Mouse (Mus musculus) layer of hippocampus, postnatal 36 days (tissue): Measurements from ENCODE around the gene Plekhg1. TPM values are rescaled to one million over a fixed set of nuclear protein-coding genes. Genes with fewer than 3 reads are reported as not detected.

Experiments used
- DNase-seq, 2 experiments: peaks; one replicate each; pipeline ENCODE4 v3.0.0; 2022
- total RNA-seq, 2 experiments: library from RNA; stranded (reverse); gene quantifications; 2 replicates each; pipeline ENCODE4 v1.2.3; 2021

Gene Plekhg1
- total RNA-seq, 2 experiments from 2014 or later = 17.7 to 20.2 TPM

GRCm38 (mm10) chr10:3891381-3892263 lies 151.5 kb downstream of the Plekhg1 start:
- DNase-seq = no peak

GRCm38 (mm10) chr10:3892368-3892767 lies 152.2 kb downstream of the Plekhg1 start:
- DNase-seq = no peak

DNA sequence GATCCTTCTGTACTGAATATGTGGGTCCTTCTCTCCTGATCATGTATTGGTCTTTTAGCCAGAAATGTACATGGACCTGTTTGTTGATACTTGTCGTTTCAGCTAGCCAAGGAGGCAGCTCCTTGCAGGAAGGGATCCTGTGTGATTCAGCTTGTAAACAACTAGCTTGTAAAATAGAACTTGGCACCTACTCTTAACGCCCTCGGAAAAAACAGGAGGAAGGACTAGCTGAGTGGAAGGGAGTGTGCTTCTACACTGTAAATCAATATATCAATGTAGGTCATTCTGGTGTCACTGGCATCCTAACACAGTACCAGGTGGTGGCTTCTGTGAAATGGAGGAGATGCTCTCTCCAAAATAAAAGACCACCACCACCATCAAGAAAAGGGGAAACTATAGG lies 157.9 kb downstream of the Plekhg1 start:
- DNase-seq = no peak

- no peak for DNase-seq
These were observed 160.3 kb downstream of the Plekhg1 start for GRCm38 (mm10) chr10:3900416-3900956.

- DNase-seq = no peak
These were observed 165.6 kb downstream of the Plekhg1 start for GRCm38 (mm10) chr10:3905747-3906146.

GRCm38 (mm10) chr10:3914104-3914503 lies 173.9 kb downstream of the Plekhg1 start:
- no peak for DNase-seq

DNA sequence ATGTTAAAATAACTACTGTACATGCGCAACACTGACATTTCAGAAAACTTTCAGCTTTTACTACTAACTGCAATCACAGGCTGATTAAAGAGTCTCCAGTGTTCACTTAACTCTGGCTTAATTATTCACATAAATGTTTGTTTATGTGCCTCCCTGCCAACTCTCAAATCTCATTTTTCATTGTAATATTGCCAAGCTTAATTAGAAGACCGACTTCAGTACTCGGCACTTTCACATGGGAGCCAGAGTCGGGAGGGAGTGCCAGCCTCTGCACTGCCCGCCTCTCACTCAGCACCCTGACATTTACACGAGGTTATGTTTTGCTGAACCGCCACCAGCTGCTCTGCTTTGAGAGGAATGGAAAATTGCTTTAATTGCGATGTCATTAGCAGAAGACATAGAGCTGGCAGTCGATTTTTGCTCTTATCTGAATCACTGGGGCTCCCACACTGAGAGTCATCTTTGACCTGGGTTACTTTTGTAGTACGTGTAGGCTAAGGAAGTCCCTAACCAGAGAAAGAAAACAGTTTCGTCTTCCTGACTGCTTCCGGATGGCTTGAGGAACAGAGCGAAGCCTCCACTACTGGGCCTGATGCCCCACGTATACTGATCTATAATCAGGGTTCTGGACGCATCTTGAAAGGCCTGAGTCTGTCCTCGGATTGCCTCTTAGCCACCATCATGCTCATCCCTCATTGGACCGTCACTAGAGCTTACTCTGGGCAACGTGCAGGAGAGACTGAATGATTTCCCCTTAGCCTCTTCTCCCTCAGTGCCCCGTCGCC lies 180.4 kb downstream of the Plekhg1 start:
- peak; percentile 44 to 52 for DNase-seq

DNA sequence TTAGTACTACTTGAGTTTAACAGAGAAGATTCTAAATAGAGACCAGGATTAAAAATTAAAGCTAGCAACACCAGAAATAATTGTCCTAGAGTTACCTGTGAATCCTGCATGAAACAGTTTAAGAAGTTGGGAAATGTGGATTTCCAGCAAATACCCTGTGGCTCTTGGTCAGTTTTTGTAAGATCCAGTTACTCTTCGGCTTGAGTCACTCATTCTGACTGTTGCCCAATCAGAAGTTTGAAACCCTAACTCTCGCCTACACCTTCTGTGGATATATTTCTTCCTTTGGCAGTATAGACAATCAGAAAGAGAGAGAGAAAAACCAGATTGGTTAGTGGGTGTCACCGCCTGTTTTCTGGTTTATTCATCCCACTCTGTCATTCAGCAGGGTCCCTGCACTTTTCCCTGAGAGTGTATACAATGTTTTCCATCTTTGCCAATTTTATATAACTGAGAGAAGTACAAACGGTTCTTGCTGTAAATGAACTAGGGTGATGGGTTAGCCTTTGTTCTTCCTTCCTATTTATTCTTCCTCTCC lies 187.9 kb downstream of the Plekhg1 start:
- DNase-seq = no peak

GRCm38 (mm10) chr10:3931831-3932230 lies 191.7 kb downstream of the Plekhg1 start:
- DNase-seq = no peak

- no peak for DNase-seq
These were observed 193.3 kb downstream of the Plekhg1 start for GRCm38 (mm10) chr10:3933311-3933940.

DNA sequence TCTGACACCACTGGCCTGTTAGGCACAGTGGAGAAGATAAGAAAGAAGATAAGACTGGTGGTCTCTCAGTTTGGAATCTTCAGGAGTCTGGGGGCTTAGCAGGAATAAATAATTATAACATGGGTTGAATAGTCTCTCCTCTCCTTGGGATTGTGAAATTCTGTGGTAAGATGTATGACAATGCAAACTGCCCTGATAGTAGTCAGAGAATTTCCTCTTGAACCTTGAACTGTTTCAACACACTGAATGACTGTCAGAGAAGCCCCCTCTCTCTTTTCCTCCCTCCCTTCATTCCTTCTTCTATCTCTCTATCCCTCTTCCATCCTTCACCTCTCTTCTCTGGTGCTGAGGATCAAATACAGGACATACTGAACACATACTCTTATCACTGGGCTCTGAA lies 196.7 kb downstream of the Plekhg1 start:
- no peak for DNase-seq

- DNase-seq = no peak
These were observed 199.9 kb downstream of the Plekhg1 start for GRCm38 (mm10) chr10:3939895-3940595.

DNA sequence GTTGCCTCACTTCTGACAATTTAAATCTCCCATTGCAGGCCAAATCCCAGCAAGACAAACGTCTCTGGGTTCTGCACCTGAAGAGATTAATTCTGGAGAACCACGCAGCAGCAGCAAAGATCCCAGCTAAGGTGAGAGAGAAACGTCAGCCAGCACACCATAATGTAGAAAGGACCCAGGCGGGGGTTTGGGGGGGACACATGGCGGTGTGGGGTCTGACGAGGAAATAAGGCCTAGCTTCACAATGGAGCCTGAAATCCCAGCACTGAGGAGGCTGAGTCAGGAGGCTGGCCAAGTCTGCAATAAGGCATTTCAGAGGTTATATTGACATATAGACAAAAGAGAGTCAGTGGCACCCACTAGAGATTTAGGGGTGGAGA lies 200.4 kb downstream of the Plekhg1 start:
- no peak for DNase-seq

DNA sequence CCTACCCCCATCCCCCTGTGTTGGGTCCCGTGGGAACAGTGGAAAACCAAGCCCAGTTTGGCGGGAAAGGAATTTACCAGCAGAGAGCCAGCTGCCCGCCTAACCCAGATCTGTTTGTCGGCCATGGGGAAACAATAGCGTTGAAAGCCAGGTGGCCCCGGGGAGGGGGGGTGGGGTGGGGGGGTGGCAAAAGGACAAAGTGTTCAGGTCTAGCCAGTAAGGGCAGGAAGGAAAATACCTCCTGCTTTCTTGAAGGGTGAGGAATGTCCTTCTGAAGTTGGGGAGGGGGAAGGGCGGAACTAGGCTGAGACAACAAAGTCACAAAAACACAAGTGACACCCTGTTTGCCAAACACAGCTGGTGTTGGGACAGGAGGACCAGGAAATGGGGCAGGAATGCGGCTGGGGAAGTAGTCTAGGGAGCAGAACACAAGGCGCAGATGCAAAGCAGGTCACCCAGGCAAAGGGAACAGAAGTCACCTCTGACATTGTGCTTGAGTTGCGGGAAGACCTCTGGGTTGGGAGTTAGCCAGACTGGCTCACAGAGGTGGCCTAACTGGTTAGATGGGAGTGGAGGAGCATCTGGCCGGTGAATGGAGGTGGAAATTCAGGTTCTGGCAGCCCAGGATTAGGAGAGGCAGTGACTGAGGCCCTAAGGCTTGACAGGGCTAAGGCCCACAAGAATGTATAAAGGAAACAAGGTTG lies 201.0 kb downstream of the Plekhg1 start:
- no peak for DNase-seq

GRCm38 (mm10) chr10:3942289-3942688 lies 202.1 kb downstream of the Plekhg1 start:
- DNase-seq = no peak

- peak; percentile 21 to 62 for DNase-seq
These were observed 203.6 kb downstream of the Plekhg1 start for GRCm38 (mm10) chr10:3943492-3944395.

- DNase-seq = no peak
These were observed 206.7 kb downstream of the Plekhg1 start for GRCm38 (mm10) chr10:3946871-3947270.

- DNase-seq = no peak
These were observed 207.2 kb downstream of the Plekhg1 start for GRCm38 (mm10) chr10:3947346-3947745.

GRCm38 (mm10) chr10:3949306-3949705 lies 209.1 kb downstream of the Plekhg1 start:
- no peak for DNase-seq

DNA sequence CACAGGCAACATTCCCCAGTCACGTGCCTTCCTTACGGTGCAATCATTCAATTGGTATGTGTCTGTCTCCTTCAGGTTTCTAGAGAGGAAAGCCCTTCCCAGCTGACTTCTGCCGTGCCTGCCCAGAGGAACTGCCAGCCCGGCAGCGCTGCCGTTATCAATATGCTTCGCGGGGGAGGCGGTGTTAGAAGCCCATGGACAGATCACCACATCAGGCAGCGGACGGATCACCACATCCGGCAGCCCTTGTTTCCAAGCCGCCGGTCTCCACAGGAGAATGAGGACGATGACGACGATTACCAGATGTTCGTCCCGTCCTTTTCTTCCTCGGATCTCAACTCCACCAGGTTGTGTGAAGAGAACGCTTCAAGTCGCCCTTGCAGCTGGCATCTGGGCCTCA lies 216.3 kb downstream of the Plekhg1 start:
- DNase-seq = no peak
